Mouse (Mus musculus): ENCODE data around the gene Frrs1. TPM values are rescaled to one million over a fixed set of nuclear protein-coding genes. Genes with fewer than 3 reads are reported as not detected.

The Frrs1 gene
- polyA plus RNA-seq, 1 experiment, result 0.92 TPM

DNA sequence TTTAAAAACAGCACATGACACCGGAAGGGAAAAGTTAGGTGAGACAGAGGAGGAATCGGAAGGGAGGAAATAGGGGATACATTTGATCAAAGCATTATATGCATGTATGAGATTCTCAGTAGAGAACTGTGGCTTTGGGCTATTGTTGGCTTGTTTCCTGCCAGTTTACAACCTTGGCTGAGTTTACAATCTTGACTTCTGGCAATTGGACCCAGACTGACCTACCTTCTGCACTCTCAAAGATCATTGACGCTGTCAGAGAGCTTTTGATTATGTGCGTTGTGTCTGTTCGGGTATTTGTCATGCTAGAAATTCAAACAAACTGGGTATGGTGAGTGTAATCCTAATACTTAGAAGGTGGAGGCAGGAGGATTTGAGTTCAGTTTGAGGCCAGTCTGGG lies 5.2 kb downstream of the Frrs1 start:
- DNase-seq, result no peak
- H3K27ac ChIP-seq (ENCODE audit: insufficient read depth, low read length), result no peak overlapping the region
- no peak for TF ChIP-seq POLR2A (IDR thresholded peaks at IDR 0.05; ENCODE audit: borderline replicate concordance, insufficient read depth, low read length)
- no peak for TF ChIP-seq CTCF (IDR thresholded peaks at IDR 0.05; ENCODE audit: borderline replicate concordance, insufficient read depth, low read depth, low read length)
- H3K27me3 ChIP-seq (ENCODE audit: control insufficient read depth, insufficient read depth, low read length), result no peaks in the 10 kb centered on the region
- no peaks in the 10 kb centered on the region for H3K4me1 ChIP-seq (ENCODE audit: control insufficient read depth, insufficient read depth, low read length)
- no peak overlapping the region for H3K4me3 ChIP-seq (replicated peaks; ENCODE audit: insufficient read depth, low read depth, low read length)
- WGBS, result 79% methylated on average over 5 of the region's 5 CpGs

- Histone ChIP-seq H3K27ac (ENCODE audit: insufficient read depth, low read length) (no peak overlapping the region), H3K4me1 (ENCODE audit: control insufficient read depth, insufficient read depth, low read length) (no peaks in the 10 kb centered on the region), H3K4me3 (replicated peaks; ENCODE audit: insufficient read depth, low read depth, low read length) (no peak overlapping the region), H3K27me3 (ENCODE audit: control insufficient read depth, insufficient read depth, low read length) (no peaks in the 10 kb centered on the region)
- 83% methylated on average over 1 of the region's 1 CpGs for WGBS
- TF ChIP-seq CTCF (IDR thresholded peaks at IDR 0.05; ENCODE audit: borderline replicate concordance, insufficient read depth, low read depth, low read length) (no peak), POLR2A (IDR thresholded peaks at IDR 0.05; ENCODE audit: borderline replicate concordance, insufficient read depth, low read length) (no peak)
- no peak for DNase-seq
Measured at GRCm38 (mm10) chr3:116865199-116865636, 6.0 kb downstream of the Frrs1 start.

GRCm38 (mm10) chr3:116870372-116870771 lies 11.1 kb downstream of the Frrs1 start:
- Histone ChIP-seq H3K27ac (ENCODE audit: insufficient read depth, low read length) (no peak overlapping the region), H3K4me1 (ENCODE audit: control insufficient read depth, insufficient read depth, low read length) (no peaks in the 10 kb centered on the region), H3K27me3 (ENCODE audit: control insufficient read depth, insufficient read depth, low read length) (no peaks in the 10 kb centered on the region), H3K4me3 (replicated peaks; ENCODE audit: insufficient read depth, low read depth, low read length) (no peak overlapping the region)
- TF ChIP-seq CTCF (IDR thresholded peaks at IDR 0.05; ENCODE audit: borderline replicate concordance, insufficient read depth, low read depth, low read length) (no peak), POLR2A (IDR thresholded peaks at IDR 0.05; ENCODE audit: borderline replicate concordance, insufficient read depth, low read length) (no peak)
- DNase-seq, result no peak
- WGBS, result 70% methylated on average over 3 of the region's 3 CpGs

DNA sequence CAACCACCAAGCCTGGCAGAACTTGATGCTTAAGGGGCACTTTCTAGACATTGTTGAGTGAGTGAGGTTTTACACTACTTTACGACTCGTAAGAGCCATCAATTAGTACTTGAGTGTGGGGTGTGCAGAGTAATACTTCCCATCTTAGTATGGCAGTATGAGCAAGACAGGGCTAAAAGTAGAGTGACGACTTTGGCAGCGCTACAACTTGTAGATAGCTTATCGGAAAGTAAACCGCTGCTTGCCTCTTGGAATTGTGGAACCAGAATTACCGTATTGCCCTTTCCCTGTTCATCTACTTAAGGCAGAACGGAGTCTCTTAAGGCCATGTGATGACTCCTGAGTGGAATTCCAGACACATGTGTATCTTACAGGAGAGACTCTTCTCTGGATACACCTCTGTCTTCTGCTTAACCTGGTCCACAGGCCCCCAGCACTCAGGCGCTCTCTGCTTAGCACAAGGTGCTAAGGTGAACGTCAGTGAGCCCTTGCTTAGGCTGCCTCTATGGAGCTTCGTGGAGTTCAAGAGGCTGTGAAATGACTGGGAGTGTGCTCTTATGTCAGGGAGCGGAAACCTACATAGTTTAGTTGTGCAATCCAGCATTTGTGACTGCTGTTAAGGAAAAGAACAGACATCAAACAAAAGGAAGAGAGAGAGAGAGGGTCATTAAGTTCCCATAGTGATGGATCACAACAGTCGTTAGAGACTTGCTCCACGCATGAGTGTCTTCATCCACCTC lies 23.1 kb downstream of the Frrs1 start:
- no peak for DNase-seq
- no peaks in the 10 kb centered on the region for H3K4me1 ChIP-seq (ENCODE audit: control insufficient read depth, insufficient read depth, low read length)
- no peak overlapping the region for H3K4me3 ChIP-seq (replicated peaks; ENCODE audit: insufficient read depth, low read depth, low read length)
- WGBS, result 94% methylated on average over 14 of the region's 14 CpGs
- no peak overlapping the region for H3K27ac ChIP-seq (ENCODE audit: insufficient read depth, low read length)
- H3K27me3 ChIP-seq (ENCODE audit: control insufficient read depth, insufficient read depth, low read length), result no peaks in the 10 kb centered on the region
- TF ChIP-seq CTCF (IDR thresholded peaks at IDR 0.05; ENCODE audit: borderline replicate concordance, insufficient read depth, low read depth, low read length) (no peak), POLR2A (IDR thresholded peaks at IDR 0.05; ENCODE audit: borderline replicate concordance, insufficient read depth, low read length) (no peak)

GRCm38 (mm10) chr3:116884941-116885340 lies 25.7 kb downstream of the Frrs1 start:
- Histone ChIP-seq H3K27me3 (ENCODE audit: control insufficient read depth, insufficient read depth, low read length) (no peaks in the 10 kb centered on the region), H3K27ac (ENCODE audit: insufficient read depth, low read length) (no peak overlapping the region), H3K4me1 (ENCODE audit: control insufficient read depth, insufficient read depth, low read length) (no peaks in the 10 kb centered on the region), H3K4me3 (replicated peaks; ENCODE audit: insufficient read depth, low read depth, low read length) (no peak overlapping the region)
- no peak for TF ChIP-seq POLR2A (IDR thresholded peaks at IDR 0.05; ENCODE audit: borderline replicate concordance, insufficient read depth, low read length)
- no peak for TF ChIP-seq CTCF (IDR thresholded peaks at IDR 0.05; ENCODE audit: borderline replicate concordance, insufficient read depth, low read depth, low read length)
- 79% methylated on average over 8 of the region's 8 CpGs for WGBS
- no peak for DNase-seq

- DNase-seq, result no peak
- H3K27ac ChIP-seq (ENCODE audit: insufficient read depth, low read length), result no peak overlapping the region
- no peak for TF ChIP-seq CTCF (IDR thresholded peaks at IDR 0.05; ENCODE audit: borderline replicate concordance, insufficient read depth, low read depth, low read length)
- TF ChIP-seq POLR2A (IDR thresholded peaks at IDR 0.05; ENCODE audit: borderline replicate concordance, insufficient read depth, low read length), result no peak
- H3K4me3 ChIP-seq (replicated peaks; ENCODE audit: insufficient read depth, low read depth, low read length), result no peak overlapping the region
- no peaks in the 10 kb centered on the region for H3K4me1 ChIP-seq (ENCODE audit: control insufficient read depth, insufficient read depth, low read length)
- 95% methylated on average over 7 of the region's 7 CpGs for WGBS
- no peaks in the 10 kb centered on the region for H3K27me3 ChIP-seq (ENCODE audit: control insufficient read depth, insufficient read depth, low read length)
Measured at GRCm38 (mm10) chr3:116889358-116889757, 30.1 kb downstream of the Frrs1 start.

DNA sequence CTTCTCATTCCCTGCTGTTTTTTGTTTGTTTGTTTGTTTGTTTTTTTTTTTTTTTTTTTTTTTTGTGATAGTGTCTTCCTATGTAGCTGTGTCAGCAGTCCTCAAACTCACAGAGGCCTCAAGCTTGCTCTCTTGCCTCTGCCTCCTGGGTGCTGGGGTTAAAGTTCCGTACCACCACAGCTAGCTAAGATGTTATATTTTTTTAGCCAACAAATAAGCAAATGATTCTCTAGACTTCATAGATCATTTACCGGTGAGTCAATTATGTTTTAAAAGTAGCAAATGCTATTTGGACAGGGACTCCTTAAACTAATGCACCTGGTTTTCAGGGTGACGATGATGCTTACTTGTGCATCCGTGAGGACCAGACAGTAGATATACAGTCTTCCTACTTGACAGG lies 31.3 kb downstream of the Frrs1 start:
- TF ChIP-seq POLR2A (IDR thresholded peaks at IDR 0.05; ENCODE audit: borderline replicate concordance, insufficient read depth, low read length), result no peak
- no peak for TF ChIP-seq CTCF (IDR thresholded peaks at IDR 0.05; ENCODE audit: borderline replicate concordance, insufficient read depth, low read depth, low read length)
- no peaks in the 10 kb centered on the region for H3K27me3 ChIP-seq (ENCODE audit: control insufficient read depth, insufficient read depth, low read length)
- 97% methylated on average over 4 of the region's 4 CpGs for WGBS
- DNase-seq, result no peak
- H3K4me3 ChIP-seq (replicated peaks; ENCODE audit: insufficient read depth, low read depth, low read length), result no peak overlapping the region
- H3K27ac ChIP-seq (ENCODE audit: insufficient read depth, low read length), result no peak overlapping the region
- no peaks in the 10 kb centered on the region for H3K4me1 ChIP-seq (ENCODE audit: control insufficient read depth, insufficient read depth, low read length)

DNA sequence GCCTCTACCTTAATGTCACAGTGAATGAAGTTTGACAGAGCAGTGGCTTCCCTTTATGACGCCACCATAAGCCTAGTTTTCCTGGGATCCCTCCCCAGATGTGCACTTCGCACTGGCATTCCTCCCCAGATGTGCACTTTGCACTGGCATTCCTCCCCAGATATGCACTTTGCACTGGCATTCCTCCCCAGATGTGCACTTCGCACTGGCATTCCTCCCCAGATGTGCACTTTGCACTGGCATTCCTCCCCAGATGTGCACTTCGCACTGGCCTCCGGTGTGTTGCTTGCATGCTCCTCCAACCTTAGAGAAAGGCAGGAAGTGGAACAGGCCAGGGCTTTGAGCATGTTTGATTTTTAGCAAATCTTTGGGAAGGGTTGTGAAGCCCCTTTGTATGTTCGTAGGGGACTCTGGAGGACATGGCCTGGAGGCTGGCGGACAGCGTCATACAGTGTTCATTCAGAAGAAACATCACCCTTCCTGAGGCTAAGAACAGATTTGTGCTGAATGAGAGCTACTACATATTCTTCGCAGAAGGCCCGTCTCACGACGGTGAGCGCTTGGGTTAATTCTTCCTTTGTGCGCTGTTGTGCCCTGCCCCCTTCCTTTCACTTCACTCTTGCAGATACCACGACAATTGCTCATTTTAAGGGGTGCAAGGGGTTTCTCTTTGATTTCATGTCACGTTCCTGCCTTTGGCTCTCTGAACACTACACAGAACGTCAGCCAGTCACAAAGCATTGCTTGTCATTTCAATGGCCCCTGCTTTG lies 32.4 kb downstream of the Frrs1 start:
- WGBS, result 75% methylated on average over 17 of the region's 17 CpGs

More for the DNA sequence above, 32.4 kb downstream of the Frrs1 start:
- no peak for TF ChIP-seq CTCF (IDR thresholded peaks at IDR 0.05; ENCODE audit: borderline replicate concordance, insufficient read depth, low read depth, low read length)
- TF ChIP-seq POLR2A (IDR thresholded peaks at IDR 0.05; ENCODE audit: borderline replicate concordance, insufficient read depth, low read length), result no peak
- no peak for DNase-seq
- H3K27ac ChIP-seq (ENCODE audit: insufficient read depth, low read length), result no peak overlapping the region
- H3K27me3 ChIP-seq (ENCODE audit: control insufficient read depth, insufficient read depth, low read length), result no peaks in the 10 kb centered on the region
- H3K4me1 ChIP-seq (ENCODE audit: control insufficient read depth, insufficient read depth, low read length), result no peaks in the 10 kb centered on the region
- no peak overlapping the region for H3K4me3 ChIP-seq (replicated peaks; ENCODE audit: insufficient read depth, low read depth, low read length)

Measured in cerebellum, adult 2 months (tissue).